Mouse (Mus musculus) lung, postnatal 0 days (tissue): ENCODE data around the gene Nbeal2. TPM values are rescaled to one million over a fixed set of nuclear protein-coding genes. Genes with fewer than 3 reads are reported as not detected.

Source experiments
- ATAC-seq: fragments of 200-750 bp; cut with Nextera tagmentation; 2 replicates; pipeline ENCODE4 v1.8.0; 2017; ENCODE audit warnings: moderate library complexity
- DNase-seq: peaks from one replicate; pipeline ENCODE4 v3.0.0-alpha.2; 2016; ENCODE audit warnings: low spot score
- H3K27ac ChIP-seq: fragments of 300-500 bp; sonication (generic); 2 replicates; pipeline ENCODE4 v1.5.1; 2014; ENCODE audit warnings: antibody characterized with exemption, mild to moderate bottlenecking, low read length, mixed read lengths
- H3K27me3 ChIP-seq: fragments of 300-500 bp; sonication (generic); replicated peaks from 2 replicates; pipeline ENCODE4 v1.6.1; 2014; ENCODE audit warnings: low read length, mixed read lengths; ENCODE audit not compliant: insufficient read depth
- H3K36me3 ChIP-seq: fragments of 300-500 bp; sonication (generic); 2 replicates; pipeline ENCODE4 v1.6.1; 2014; ENCODE audit warnings: low read length, mixed read lengths; ENCODE audit not compliant: insufficient read depth
- H3K4me1 ChIP-seq: fragments of 300-500 bp; sonication (generic); 2 replicates; pipeline ENCODE4 v1.6.1; 2014; ENCODE audit warnings: antibody characterized with exemption, low read depth, low read length, mixed read lengths; ENCODE audit not compliant: insufficient read depth
- H3K4me2 ChIP-seq: fragments of 300-500 bp; sonication (generic); replicated peaks from 2 replicates; pipeline ENCODE4 v1.6.1; 2014; ENCODE audit warnings: low read depth, mild to moderate bottlenecking, low read length, moderate library complexity, mixed read lengths
- H3K4me3 ChIP-seq: fragments of 300-500 bp; sonication (generic); 2 replicates; pipeline ENCODE4 v1.5.1; 2014; ENCODE audit warnings: low read depth, low read length
- H3K9ac ChIP-seq: fragments of 300-500 bp; sonication (generic); replicated peaks from 2 replicates; pipeline ENCODE4 v1.6.1; 2014; ENCODE audit warnings: low read depth, mild to moderate bottlenecking
- H3K9me3 ChIP-seq: fragments of 300-500 bp; sonication (generic); 2 replicates; pipeline ENCODE4 v1.6.1; 2016; ENCODE audit warnings: low read length, mixed read lengths
- CTCF ChIP-seq: IDR thresholded peaks from 2 replicates; pipeline ENCODE4 v1.5.1; 2016; ENCODE audit warnings: antibody characterized with exemption, mild to moderate bottlenecking
- EP300 ChIP-seq: IDR thresholded peaks from 2 replicates; pipeline ENCODE4 v1.6.1; 2016; ENCODE audit warnings: antibody characterized with exemption, mild to moderate bottlenecking, control low read depth
- WGBS: fragments of 180-500 bp; shearing (Covaris S2); extraction: QIAGEN DNeasy Blood & Tissue Kit; methylation state at CpG from one replicate; pipeline ENCODE4 v1.1.7; 2014; 5-methylcytosine and 5-hydroxymethylcytosine counted together
- polyA plus RNA-seq: library from polyadenylated mRNA; unstranded; fragments of >200 nt; fragmentation: Nextera tagmentation; extraction: Ambion mirVana; gene quantifications from 2 replicates; pipeline ENCODE4 v1.2.1, GENCODE M21; 2015

Gene Nbeal2
- 6.2 and 6.6 TPM in 2 replicates for polyA plus RNA-seq

DNA sequence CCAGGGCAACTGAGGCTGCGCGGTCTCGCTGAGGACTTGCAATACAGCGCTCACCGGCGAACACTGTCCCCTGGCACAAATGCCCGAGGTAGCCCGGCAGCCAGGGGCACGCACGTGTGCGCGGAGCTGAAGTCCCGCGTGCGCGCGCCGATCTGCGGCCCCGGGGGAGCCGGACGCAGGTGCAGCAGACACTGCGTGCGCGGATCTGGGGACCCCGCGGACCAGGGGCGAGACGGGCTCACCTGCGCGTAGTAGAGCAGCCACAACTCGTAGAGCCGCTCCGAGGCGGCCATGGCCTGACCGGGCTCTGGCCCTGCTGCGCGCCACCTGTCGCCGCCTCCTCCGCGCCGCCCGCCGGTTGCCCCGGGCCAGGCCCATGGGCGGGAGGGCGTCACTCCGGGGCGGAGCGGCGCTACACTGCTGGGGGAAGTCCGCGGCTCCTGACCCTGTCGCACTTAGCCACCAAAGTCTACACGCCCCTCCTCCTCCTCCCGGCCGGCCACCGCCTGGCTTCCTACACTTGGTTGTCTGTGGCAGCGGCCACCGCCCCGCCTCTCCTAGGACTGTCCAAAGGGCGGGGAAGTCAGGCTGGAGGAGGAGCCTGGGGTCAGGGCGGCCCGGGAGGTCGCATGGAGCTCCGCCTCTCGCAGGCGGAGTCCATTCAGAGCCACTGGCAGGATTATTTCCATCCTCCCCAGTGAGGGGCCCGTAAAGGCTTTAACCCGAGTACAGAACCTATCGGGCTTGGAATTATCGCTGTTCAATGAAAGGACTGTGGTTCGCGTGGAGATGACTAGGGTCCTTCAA is at the start of gene Nbeal2:
Gene Nbeal2 (minus strand): TSS at position 507 of the 807 bp plus-strand sequence.
- under 1% methylated on average over 64 of the region's 75 CpGs for WGBS
- peak; percentile 39 for TF ChIP-seq CTCF
- peak; percentile 23; the same call in 1 of the 2 replicates for TF ChIP-seq EP300
- Histone ChIP-seq H3K4me2 (peak within 1 kb of the TSS; percentile 95), H3K4me1 (peaks cover 18% of the 10 kb centered on the region; the same call in 1 of the 2 replicates), H3K27me3 (no peaks in the 10 kb centered on the region), H3K9ac (peak within 1 kb of the TSS; percentile 55), H3K27ac (peak within 1 kb of the TSS; percentile 91), H3K9me3 (no peaks in the 10 kb centered on the region), H3K36me3 (no peaks in the 10 kb centered on the region), H3K4me3 (peak within 1 kb of the TSS; percentile 72)
- ATAC-seq = peak; percentile 85
- DNase-seq = peak; percentile 99

DNA sequence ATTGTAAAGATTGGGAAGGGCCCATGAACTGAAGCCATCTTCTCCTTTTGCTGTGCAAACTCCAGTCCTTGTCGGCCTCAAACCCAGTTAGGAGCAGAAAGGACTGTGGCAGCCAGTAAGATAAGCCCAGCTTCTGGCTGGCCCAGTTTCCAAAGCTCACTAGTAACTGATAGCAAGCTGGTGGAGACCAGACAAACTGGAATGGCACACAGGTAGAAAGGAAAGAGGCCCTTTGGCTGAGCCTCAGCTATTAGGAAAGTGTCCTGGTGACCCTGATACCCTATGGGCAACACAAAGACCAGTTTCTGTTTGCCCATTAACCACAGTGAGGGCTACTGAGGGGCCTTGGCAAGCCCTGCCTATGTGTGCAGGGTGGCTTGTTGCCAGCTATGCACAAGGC is 48.9 kb upstream of the Nbeal2 start:
- peak overlapping the region; percentile 7; the same call in 1 of the 2 replicates for H3K27ac ChIP-seq
- ATAC-seq = peak; percentile 20; the same call in 1 of the 2 replicates
- no peak for TF ChIP-seq EP300
- TF ChIP-seq CTCF = no peak

GRCm38 (mm10) chr9:110701114-110702032 is 47.4 kb upstream of the Nbeal2 start:
- no peak for ATAC-seq
- Histone ChIP-seq H3K27ac (no peak overlapping the region), H3K4me1 (no peaks in the 10 kb centered on the region), H3K4me3 (no peak overlapping the region), H3K27me3 (no peaks in the 10 kb centered on the region), H3K36me3 (no peaks in the 10 kb centered on the region; the same call in 1 of the 2 replicates), H3K9ac (no peak overlapping the region), H3K9me3 (no peaks in the 10 kb centered on the region), H3K4me2 (no peak overlapping the region)
- DNase-seq = no peak
- 78% methylated on average over 12 of the region's 12 CpGs for WGBS
- no peak for TF ChIP-seq EP300
- TF ChIP-seq CTCF = no peak

More for the DNA sequence above, 48.9 kb upstream of the Nbeal2 start:
- Histone ChIP-seq H3K4me3 (no peak overlapping the region), H3K9ac (no peak overlapping the region), H3K36me3 (no peaks in the 10 kb centered on the region), H3K4me2 (no peak overlapping the region), H3K27me3 (no peaks in the 10 kb centered on the region), H3K9me3 (no peaks in the 10 kb centered on the region), H3K4me1 (no peaks in the 10 kb centered on the region)
- 67% methylated on average over 1 of the region's 1 CpGs for WGBS
- DNase-seq = peak; percentile 16

GRCm38 (mm10) chr9:110699574-110699973 is 45.6 kb upstream of the Nbeal2 start:
- no peak overlapping the region for H3K4me3 ChIP-seq
- no peak overlapping the region for H3K27ac ChIP-seq
- WGBS = 83% methylated on average over 3 of the region's 3 CpGs
- no peak overlapping the region for H3K4me2 ChIP-seq
- H3K27me3 ChIP-seq = no peaks in the 10 kb centered on the region
- ATAC-seq (peak; percentile 54), DNase-seq (no peak)
- no peaks in the 10 kb centered on the region for H3K9me3 ChIP-seq
- H3K36me3 ChIP-seq = no peaks in the 10 kb centered on the region; the same call in 1 of the 2 replicates
- H3K9ac ChIP-seq = no peak overlapping the region
- no peak for TF ChIP-seq EP300
- no peak for TF ChIP-seq CTCF
- no peaks in the 10 kb centered on the region for H3K4me1 ChIP-seq

- Histone ChIP-seq H3K36me3 (no peaks in the 10 kb centered on the region; the same call in 1 of the 2 replicates), H3K9me3 (no peaks in the 10 kb centered on the region), H3K9ac (no peak overlapping the region), H3K4me3 (no peak overlapping the region), H3K27me3 (no peaks in the 10 kb centered on the region), H3K4me2 (no peak overlapping the region), H3K4me1 (no peaks in the 10 kb centered on the region), H3K27ac (peak overlapping the region; percentile 65)
- WGBS = 65% methylated on average over 3 of the region's 3 CpGs
- DNase-seq (peak; percentile 45), ATAC-seq (peak; percentile 70)
- TF ChIP-seq EP300 (0 out of 2 replicates have a peak, but pooled peaks have one; percentile 18), CTCF (no peak)
Measured at GRCm38 (mm10) chr9:110697465-110697864, 43.5 kb upstream of the Nbeal2 start.

DNA sequence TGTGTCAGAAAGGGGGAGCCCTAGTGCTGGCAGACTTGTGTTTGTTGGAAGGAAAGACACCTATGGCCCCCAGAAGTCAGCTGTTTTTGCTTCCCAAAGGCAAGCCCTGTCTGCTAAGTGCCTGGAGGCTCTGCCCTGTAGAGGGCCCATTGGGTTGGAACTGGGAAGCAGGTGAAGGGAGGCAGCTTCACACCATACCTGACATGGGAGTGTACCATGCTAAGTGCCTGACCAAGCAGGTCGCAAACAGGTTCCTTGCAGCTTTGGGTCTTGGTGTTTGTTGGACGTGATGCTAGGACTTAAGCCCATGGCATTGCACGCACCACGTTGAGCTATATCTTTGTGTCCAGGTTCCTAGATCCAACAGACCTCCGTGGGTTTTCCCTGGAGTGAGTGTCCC is 42.5 kb upstream of the Nbeal2 start:
- TF ChIP-seq EP300 = no peak
- peak; percentile 12 for TF ChIP-seq CTCF
- Histone ChIP-seq H3K27me3 (no peaks in the 10 kb centered on the region), H3K4me2 (no peak overlapping the region), H3K4me1 (no peaks in the 10 kb centered on the region), H3K27ac (peak overlapping the region; percentile 65), H3K9me3 (no peaks in the 10 kb centered on the region), H3K4me3 (no peak overlapping the region), H3K9ac (no peak overlapping the region), H3K36me3 (no peaks in the 10 kb centered on the region; the same call in 1 of the 2 replicates)
- DNase-seq = peak; percentile 60
- WGBS = 72% methylated on average over 5 of the region's 5 CpGs
- ATAC-seq = peak; percentile 68
